Mouse (Mus musculus): ENCODE results near the gene Fbn1.

- TF ChIP-seq CTCF (IDR thresholded peaks at IDR 0.05; ENCODE audit: low read depth) (no peak), EP300 (IDR thresholded peaks at IDR 0.05; ENCODE audit: low read depth) (no peak)
These were observed 229.3 kb downstream of the Fbn1 start for GRCm38 (mm10) chr2:125278474-125278873.
